Mouse (Mus musculus): Measurements from ENCODE around the gene Rsph1. TPM values are rescaled to one million over a fixed set of nuclear protein-coding genes. Genes with fewer than 3 reads are reported as not detected.
A peak's percentile ranks its signal among the peaks of the same experiment; 100 is the strongest.
"Not testable (repeated sequence)": the region's sequence is repeated elsewhere in the genome, so short reads cannot be mapped to it uniquely, and the experiment has no call there.

Rsph1 gene
- total RNA-seq, 2 experiments from 2014 or later, result 13.6 to 17.6 TPM

DNA sequence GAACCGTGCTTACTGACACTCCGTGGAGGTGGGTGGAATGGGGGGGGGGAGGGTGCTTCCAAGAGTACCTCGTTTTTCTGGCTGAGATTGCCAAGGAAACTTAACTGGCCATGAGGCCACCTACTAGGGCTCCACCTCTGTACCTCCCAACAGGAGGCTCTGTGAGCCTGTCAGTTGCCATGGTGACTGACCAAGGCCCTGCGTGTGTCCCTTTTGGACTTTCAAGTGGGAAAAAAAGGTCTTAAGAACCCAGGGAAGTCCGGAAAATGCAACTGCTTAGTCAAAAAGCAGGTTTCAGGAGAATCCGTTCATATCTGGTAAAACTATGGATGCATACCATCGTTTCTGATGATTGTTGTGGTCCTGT is 5.5 kb upstream of the Rsph1 start:
- intact Hi-C loops (cut with DNase I), result no loop called here

DNA sequence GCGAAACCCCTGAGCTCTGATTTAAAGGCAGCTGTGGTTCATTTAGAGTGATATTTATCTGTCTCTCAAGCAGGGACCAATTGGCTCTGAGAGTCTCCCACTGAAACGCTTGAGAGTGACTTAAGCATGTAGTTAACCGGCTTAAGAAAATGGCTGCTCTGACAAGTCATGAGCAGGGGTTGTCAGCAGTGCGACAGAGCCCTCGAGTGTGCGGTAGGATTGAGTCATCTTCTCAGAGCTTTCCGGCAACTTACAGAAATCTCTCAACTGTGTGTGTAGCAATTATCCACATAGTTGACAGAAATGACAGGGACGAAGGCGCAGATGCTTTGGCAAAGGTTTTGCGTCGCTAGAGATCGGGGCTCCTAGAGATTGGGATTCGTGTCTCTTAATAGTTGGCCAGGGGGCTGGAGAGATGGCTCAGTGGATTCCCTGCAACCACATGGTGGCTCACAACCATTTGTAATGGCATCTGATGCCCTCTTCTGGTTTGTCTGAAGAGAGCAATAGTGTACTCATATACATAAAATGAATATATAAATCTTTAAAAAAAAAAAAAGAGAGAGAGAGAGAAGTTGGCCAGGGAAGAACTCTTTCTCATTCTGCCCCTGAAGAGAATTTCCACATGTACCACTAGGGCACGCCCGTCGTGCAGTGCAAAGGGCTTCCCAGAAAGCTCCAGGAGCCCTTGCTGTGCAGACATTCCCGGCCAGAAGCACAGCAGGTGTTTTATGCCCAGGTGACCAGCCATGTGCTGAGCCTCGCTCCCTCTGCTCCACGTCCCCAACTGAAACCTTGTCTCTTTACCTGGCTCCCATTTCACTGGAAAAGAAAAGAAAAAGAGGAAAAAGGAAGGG is 4.9 kb upstream of the Rsph1 start:
- peak in 1 of 2 experiments; percentile 72 for DNase-seq (ENCODE audit: low spot score in 2 of 2)
- intact Hi-C loops (cut with DNase I), result loop anchor here (2.0 kb wide), 1 partner anchor 271 kb away; no protein-coding TSS in a partner anchor

More for the DNA sequence above, 5.5 kb upstream of the Rsph1 start:
- no peak for DNase-seq (ENCODE audit: low spot score in 2 of 2)

DNA sequence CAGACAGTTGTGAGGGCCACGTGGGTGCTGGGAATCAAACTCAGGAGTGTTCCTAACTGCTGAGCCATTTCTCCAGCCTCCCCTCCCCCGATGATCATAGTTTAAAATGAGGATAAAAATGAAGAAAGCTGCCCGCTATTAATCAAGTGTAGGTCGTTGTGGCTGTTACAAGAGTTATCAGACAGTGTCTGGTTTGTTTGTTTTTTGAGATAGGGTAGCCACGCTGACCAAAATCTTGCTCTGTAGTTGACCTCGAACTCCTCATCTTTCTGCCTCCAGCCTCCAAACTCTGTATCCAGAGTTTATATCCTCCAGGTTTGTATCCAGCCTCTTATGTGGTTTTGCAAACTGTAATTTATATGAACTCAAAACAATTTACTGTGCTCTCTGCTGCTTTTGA is 3.1 kb upstream of the Rsph1 start:
- intact Hi-C loops (cut with DNase I), result loop anchor here (2.0 kb wide), 1 partner anchor 269 kb away; no protein-coding TSS in a partner anchor
- no peak for DNase-seq (ENCODE audit: low spot score in 2 of 2)

DNA sequence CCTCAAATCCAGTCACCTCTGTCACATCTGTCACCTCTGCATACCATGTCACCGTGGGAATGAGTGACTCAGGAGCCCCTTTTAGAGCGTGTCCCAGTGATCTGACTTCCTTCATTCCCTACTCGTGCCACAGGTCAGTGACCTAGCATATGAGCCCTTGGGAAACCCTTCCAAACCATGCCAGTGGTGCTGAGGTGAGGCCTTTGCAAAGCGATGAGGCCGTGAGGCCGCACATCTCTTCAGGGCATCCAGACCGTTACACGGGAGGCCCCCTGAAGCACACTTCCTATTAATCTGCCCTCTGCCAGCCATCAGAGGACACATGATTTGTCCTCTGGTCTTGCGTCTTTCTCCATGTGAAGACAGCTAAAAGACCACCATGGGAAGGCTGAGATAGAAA is 2.4 kb upstream of the Rsph1 start:
- intact Hi-C loops (cut with DNase I), result no loop called here
- no peak for DNase-seq (ENCODE audit: low spot score in 2 of 2)

DNA sequence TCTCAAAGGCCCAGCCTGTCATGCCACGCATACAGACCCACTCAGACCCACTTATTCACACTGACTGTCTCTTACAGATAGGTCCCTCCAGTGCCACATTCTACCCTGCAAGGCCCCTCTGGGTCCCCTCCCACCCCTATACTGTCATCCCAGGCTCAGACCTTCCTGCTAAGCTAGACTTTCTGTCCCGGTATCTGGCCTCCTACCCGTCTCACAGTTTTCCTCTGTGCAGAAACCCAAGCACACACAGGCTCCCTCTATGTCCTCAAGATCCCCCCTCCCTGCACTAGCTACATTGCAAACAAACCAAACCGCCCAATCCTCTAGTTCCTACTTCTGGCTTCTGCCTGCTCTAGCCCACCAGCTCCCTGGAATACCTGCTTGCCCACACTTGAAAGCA is 748 bp upstream of the Rsph1 start:
- intact Hi-C loops (cut with DNase I), result no loop called here
- no peak for DNase-seq (ENCODE audit: low spot score in 2 of 2)

DNA sequence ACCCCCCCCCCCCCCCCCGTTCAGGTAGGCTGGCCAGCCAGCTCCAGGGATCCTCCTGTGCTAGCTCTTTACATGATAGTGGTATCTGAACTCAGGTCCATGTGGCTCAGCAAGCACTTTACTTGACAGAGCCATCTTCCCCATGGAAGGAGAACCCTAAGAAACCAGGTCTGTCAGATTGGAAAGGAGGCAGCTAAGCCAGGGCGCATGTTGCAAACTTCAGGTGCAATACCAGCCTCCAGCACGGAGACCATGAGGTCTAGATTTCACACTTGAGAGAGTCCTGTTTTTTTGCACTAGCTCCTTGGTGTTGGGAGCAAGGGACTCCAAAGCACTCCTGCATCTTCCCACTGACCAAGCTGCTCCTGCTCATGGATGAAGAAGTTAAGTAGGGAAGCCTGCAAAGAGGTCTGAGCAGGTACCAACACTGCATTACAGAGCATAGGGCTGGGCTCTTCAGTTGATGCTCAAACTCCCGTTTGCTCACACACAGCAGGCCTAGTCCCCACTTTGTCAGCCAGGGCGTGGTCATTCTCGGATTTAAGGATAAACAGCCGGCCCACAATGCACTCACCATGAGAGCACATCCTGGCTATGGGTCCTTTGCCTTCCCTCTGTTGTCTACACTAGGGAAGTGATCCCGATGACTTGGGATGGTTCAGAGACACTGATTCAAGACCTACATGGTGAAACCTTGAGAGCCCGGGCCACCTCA is 819 bp downstream of the Rsph1 start:
- intact Hi-C loops (cut with DNase I), result no loop called here
- DNase-seq (ENCODE audit: low spot score in 2 of 2), result peak; percentile 52 to 72

DNA sequence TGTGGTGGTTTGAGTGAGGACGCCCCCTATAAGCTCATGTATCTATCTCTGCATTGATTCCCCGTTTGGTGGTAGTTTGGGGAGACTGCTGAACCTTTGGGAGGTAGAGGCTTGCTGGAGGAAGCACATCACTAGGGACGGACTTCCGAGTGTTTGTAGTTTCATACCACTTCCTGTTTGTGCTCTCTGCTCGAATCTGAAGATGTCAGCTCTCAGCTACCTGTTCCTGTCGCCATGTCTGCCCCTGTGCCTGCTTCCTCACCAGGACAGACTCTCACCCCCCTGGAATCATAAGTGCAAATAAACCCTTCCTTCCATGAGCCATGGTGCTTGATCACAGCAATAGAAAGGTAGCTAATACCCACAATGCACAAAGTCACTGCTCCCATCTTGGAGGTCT is 2.0 kb downstream of the Rsph1 start:
- DNase-seq (ENCODE audit: low spot score in 2 of 2), result no peak
- intact Hi-C loops (cut with DNase I), result no loop called here

DNA sequence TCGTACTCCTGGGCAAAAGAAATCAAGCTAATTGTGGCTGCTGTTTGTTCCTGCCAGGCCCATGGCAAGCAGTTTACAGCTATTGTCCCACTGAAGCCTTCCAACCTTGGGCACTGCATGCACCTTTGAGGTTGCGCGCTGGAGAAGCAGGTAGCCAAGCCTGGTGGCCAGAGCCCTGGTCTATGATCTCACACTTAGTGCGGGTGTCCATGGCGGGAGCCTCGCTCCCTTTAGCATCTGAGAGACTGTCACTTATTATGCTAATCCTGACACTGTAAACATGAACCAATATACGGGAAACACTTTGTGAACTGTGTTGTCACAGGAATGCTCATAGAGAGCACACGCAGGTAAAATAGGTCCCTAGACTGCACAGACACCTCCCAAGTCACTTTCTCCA is 3.6 kb downstream of the Rsph1 start:
- DNase-seq (ENCODE audit: low spot score in 2 of 2), result no peak
- intact Hi-C loops (cut with DNase I), result no loop called here

DNA sequence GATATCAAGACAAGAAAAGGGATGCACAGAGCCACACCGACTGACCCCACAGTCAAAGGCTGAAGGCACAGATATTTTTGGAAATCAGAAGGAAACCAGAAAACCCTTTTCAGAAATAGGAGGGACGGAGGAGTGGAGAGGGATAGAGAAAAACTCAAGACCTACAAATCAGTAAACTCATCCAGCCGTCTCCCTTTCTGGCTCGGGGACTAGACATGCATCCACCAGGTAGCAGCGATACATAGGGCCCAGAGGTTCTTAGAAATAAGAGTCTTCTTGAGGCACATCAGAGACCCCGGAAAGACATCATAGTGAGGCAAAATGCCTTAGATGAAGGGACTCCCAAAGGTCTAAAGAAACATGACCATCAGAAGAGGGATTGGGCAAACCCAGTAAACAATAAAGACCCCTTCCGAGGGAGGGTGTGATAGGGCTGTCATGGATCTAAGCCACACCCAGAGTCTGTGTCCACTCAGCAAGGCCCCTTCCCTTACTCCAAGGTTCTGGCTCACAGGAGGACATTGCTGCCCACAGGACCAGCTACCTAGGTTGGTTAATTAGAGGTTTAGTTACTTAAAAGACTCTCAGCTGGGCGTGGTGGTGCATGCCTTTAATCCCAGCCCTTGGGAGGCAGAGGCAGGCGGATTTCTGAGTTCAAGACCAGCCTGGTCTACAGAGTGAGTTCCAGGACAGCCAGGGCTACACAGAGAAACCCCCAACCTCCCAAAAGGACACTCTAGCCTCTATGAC is 4.6 kb downstream of the Rsph1 start:
- DNase-seq (ENCODE audit: low spot score in 2 of 2), result no peak
- intact Hi-C loops (cut with DNase I), result no loop called here

DNA sequence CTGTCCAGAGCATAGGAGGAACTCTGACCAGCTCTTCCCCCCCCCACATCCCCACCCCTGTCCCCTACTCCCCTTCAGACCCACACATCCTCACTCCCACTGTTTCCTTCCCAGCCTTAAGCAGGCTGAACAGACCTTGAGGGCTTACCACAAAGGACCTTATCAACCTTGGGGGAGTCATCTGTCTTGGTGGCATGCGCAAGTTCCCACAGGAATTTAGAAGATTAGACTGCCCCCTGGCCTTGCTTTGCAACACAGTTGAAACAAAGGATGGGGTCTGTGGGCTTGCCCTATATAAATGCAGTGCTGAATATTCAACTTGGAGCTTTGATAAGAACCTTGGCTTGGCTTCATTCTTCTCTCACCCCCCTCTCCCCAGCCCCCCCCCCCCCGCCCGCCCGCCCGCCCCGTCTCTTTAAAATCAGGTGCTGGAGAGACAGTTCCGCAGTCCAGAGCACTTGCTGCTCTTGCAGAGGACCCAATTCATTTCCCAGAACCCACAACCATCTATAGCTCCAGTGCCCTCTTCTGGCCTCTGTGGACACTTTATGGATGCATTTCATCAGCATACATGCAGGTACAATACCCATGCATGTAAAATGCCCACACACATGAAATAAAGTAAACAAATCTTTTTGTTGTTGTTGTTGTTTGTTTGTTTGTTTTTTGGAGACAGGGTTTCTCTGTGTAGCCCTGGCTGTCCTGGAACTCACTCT is 5.9 kb downstream of the Rsph1 start:
- DNase-seq (ENCODE audit: low spot score in 2 of 2), result no peak
- intact Hi-C loops (cut with DNase I), result no loop called here

DNA sequence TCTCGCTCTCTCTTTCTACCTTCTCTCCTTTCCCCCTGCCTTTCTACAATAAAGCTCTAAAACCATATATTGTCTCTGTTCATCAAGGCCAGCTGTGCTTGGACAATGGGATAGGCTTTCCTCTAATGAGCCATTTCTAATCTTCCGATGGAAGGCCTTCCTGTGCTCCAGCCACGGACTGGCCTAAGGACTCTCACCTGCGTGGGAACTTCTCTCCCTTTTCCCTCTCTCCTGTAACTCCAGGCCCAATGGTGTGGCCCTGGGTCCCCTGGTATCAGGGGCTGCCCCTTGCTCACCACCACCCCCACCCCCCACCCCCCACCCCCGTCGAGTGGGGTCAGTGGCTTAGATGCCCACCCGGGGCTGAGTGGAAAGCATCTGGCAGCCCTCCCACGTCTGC is 6.4 kb downstream of the Rsph1 start:
- intact Hi-C loops (cut with DNase I); DNase-seq (ENCODE audit: low spot score in 2 of 2): not testable (repeated sequence)

DNA sequence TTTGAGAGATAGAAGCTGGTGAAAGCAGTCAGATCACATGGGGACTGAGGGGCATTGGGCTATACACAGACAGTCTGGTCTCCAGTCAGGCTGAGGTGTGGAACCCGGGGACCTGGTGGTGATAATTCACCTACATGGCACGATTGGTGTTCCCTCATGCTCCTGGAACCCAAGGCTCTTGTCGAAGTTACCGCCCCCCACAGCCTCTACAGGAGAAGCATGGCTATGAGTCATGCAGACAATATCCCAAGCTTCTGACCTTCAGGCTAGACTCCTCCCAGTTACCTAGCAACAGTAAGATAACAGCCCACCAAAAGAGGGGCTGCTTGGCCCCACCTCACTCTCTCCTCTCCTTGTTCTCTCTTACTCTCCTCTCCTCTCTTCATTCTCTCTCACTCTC is 6.9 kb downstream of the Rsph1 start:
- intact Hi-C loops (cut with DNase I), result no loop called here

DNA sequence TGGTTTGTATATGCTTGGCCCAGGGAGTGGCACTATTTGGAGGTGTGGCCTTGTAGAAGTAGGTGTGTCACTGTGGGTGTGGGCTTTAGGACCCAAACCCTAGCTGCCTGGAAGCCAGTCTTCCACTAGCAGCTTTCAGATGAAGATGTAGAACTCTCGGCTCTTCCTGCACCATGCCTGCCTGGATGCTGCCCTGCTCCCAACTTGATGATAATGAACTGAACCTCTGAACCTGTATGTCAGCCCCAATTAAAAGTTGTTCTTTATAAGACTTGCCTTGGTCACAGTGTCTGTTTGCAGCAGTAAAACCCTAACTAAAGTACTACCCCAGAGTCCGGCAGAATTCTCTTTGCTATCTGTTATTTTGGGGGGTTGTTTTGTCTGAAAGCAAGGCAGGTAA is 7.4 kb downstream of the Rsph1 start:
- intact Hi-C loops (cut with DNase I), result loop anchor here (10.0 kb wide), 1 partner anchor 225 kb away; no protein-coding TSS in a partner anchor

More for the DNA sequence above, 6.9 kb downstream of the Rsph1 start:
- DNase-seq (ENCODE audit: low spot score in 2 of 2), result no peak

DNA sequence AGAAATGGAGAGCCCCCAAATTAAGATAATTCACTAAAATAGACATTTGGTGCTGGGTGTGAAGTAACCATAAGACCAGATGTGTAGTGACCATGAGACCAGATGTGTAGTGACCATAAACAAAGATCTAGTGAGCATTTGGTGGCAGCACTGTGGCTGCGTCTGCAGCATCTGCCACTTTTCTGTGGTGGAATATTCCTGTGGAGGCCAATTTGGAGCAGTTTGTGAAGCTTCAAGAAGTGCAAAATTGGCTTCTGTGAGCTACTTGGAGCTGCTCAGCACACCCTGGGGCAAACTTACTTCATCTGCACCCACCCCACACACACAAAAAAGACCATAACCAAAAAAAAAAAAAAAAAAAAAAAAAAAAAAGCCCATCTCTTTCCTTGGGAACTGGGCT is 9.2 kb downstream of the Rsph1 start:
- no peak for DNase-seq (ENCODE audit: low spot score in 2 of 2)
- intact Hi-C loops (cut with DNase I), result loop anchor here (10.0 kb wide), 1 partner anchor 227 kb away; no protein-coding TSS in a partner anchor

More for the DNA sequence above, 7.4 kb downstream of the Rsph1 start:
- no peak for DNase-seq (ENCODE audit: low spot score in 2 of 2)

DNA sequence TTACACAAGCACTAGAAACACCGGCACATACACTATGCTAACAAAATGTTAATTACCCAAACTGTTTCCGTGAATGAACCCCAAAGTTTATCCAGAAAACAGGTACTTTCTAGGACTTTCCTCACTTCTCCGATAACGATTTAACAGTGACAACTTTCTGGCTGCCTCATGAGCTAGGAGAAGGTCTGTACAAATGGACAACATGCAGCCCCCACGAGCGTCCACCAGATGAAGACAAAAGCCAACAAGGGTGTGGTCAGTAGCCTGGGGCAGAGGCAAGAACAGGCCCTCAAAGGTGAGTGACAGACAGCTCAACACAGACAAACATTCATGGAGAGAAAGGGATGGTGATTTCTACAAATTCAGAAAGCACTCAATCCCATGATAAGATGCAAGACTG is 9.6 kb downstream of the Rsph1 start:
- DNase-seq (ENCODE audit: low spot score in 2 of 2), result no peak
- intact Hi-C loops (cut with DNase I), result loop anchor here (10.0 kb wide), 1 partner anchor 227 kb away; no protein-coding TSS in a partner anchor

DNA sequence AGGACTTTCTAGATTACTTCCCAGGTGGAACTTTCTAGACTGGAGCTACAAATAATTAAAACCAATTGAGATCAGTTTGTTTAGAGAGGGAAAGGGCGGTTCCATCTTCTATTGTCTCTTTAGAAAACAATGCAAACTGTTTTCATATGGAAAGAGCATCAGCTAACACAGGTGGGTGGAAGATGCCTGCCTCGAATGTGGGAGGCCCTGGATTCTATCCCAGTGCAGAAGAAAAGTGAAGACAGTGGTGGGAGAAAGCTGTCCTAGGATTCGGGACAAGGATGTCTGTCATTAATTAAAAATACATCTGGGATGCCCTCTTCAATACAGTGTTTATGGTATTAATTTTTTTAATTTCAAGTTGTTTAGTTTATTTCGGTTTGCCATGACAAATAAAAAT is 10.0 kb downstream of the Rsph1 start:
- DNase-seq (ENCODE audit: low spot score in 2 of 2), result no peak
- intact Hi-C loops (cut with DNase I), result loop anchor here (10.0 kb wide), 1 partner anchor 228 kb away; no protein-coding TSS in a partner anchor

DNA sequence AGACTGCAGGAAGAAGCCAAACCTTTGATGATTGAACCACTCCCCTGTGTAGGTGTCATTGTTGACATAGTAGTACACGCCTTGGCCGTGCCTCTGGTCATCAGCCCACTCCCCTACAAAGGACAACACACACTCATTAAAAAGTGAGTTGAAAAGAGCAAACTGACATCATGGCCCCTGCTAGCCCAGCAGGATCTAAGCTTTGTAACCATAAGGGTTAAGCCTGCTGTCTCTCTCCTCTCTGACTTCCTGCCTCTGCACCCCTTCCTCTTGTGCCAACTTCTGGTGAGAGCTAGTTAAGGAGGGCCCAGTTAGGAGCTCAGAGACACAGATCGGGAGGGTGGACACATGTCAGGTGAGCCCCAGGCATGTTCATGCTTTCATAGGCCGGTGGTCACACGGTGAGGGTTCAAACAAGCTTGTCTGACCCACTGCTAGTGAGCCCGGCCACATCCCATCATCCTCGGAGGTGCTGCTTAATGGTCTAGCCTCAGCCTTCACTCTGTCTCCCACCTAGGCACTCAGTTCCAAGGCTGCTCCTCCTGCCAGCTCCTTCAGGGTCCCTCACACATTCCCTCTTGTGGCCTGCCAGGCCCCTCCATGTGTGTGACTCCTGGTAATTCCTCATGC is 10.7 kb downstream of the Rsph1 start:
- intact Hi-C loops (cut with DNase I), result loop anchor here (10.0 kb wide), 1 partner anchor 228 kb away; no protein-coding TSS in a partner anchor
- DNase-seq (ENCODE audit: low spot score in 2 of 2), result no peak

DNA sequence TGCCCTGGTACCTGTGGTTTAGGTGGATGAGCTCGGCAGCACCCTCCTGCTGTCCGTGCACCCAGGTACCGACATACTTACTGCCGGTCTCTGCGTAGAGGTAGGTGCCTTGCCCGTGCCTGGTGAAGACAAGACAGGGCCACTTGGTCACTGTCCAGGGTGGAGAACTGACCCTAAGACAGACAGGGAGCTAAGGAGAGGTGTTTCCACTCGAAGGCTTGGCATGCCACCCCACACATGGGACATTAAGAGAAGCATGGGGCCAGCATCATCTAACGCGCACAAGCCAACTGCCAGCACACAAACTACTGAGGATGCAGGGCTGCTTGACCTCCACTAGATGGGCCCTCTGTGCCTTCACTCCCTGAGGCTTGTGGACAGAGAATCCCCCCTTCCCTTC is 11.4 kb downstream of the Rsph1 start:
- intact Hi-C loops (cut with DNase I), result loop anchor here (10.0 kb wide), 1 partner anchor 229 kb away; no protein-coding TSS in a partner anchor
- no peak for DNase-seq (ENCODE audit: low spot score in 2 of 2)

DNA sequence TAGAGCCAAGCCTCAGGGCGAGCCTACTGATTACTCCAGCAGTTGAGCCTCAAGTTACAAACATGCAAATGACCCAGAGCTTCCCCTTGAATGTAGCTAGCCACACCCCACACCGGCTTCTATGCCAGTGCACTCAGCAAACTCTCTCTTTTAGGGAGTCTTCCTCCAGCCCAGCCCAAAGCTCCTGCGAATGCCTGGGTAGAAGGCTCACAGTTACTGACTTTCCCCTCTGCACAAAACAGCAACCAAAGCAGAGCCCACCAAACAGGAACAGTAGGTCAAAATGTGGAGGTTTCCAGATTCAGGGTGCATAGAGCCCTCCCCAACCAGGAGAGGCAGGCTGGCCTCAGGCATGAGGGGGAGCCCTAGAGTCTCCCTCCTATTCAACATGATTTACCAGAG is 12.0 kb downstream of the Rsph1 start:
- DNase-seq (ENCODE audit: low spot score in 2 of 2), result no peak
- intact Hi-C loops (cut with DNase I), result loop anchor here (10.0 kb wide), 1 partner anchor 230 kb away; no protein-coding TSS in a partner anchor
